Mouse (Mus musculus): ENCODE measurements around the gene Cmtm8. TPM values are rescaled to one million over a fixed set of nuclear protein-coding genes. Genes with fewer than 3 reads are reported as not detected.
A peak's percentile ranks its signal among the peaks of the same experiment; 100 is the strongest.

Cmtm8 gene
- total RNA-seq, 2 experiments from 2014 or later = 2.8 to 3.7 TPM

DNA sequence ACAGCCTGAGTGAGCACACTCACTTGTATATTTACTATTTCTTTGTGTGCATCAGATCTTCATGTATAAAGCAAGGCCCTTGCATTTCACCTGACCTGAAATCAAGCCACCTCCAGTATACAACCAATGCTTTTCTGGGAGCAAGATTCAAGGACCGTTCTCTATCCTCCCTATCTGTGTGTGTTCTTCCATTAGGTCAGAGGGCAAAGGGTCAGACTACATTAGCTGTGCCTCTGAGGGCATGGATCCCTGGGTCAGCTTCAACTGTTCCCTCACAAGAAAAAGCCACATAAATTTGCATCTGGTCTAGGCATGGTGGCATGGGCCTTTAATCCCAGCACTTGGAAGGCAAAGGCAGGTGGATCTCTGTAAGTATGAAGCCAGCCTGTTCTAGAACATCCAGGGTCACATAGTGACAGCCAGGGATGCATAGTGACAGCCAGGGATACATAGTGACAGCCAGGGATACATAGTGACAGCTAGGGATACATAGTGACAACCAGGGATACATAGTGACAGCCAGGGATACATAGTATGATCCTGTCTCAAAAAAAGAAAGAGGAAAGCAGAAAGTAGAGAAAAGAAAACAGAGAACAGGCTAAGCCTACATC is 16.6 kb downstream of the Cmtm8 start:
- intact Hi-C loops (cut with DNase I; ENCODE audit: low total_unique reads) = no loop called here
- DNase-seq = no peak

- intact Hi-C loops (cut with DNase I; ENCODE audit: low total_unique reads) = no loop called here
- DNase-seq = no peak
Observed at GRCm38 (mm10) chr9:114824166-114824565, 19.8 kb downstream of the Cmtm8 start.

- intact Hi-C loops (cut with DNase I; ENCODE audit: low total_unique reads) = no loop called here
- no peak for DNase-seq
Observed at GRCm38 (mm10) chr9:114821548-114822289, 22.2 kb downstream of the Cmtm8 start.

DNA sequence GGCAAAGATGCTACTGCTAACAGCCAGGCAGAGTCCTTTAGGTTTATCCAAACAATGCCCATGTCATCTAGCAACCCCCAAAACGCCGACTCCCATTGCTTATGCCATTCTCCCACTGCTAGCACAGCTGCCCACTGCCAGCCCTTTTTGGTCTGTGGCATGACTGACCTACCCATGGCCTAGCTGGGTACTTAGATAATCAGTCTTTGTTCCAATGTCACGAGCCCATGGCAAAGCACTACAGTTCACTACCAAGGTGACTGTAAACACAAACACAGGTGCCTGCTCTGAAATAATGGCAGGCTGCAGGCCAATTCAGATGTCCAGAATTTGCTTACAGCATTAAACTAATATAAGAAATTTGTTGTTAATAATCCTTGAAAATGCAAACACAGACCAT is 25.0 kb downstream of the Cmtm8 start:
- intact Hi-C loops (cut with DNase I; ENCODE audit: low total_unique reads) = no loop called here

DNA sequence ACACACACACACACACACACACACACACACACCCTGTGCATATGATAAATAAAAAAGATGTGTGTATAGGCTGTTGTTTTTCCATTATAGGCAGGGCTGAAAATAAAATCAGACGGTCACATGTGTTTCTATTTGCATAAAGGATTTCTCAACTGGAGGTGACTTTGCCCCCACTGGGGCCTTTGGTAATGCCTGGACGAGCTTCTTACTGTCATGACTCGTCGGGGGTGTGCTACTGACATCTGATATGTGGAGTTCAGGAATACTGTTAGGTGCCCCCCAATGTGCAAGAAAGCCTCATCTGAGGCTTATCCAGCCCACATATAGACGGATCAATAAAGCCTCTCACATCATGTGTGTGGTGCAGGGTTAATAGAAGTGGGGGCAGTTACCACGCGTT is 26.9 kb downstream of the Cmtm8 start:
- intact Hi-C loops (cut with DNase I; ENCODE audit: low total_unique reads) = no loop called here
- DNase-seq = no peak

More for the DNA sequence above, 25.0 kb downstream of the Cmtm8 start:
- DNase-seq = no peak

DNA sequence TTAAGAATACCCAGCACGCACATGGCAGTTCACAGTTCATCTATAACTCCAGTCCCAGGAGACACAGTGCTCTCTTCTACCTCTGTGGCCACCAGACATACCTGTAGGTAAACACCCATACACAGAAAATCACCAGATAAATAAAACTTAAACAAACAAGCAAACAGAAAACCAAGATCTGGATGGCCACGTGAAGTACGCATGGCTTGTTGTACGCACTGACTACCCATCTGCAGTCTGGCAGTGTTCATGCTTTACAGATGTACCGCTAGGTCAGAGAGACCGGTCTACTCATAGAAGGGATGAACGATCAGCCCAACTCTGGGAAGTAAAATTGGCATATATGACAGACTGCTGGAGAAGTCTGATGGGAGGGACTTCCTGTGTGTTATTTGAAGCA is 27.8 kb downstream of the Cmtm8 start:
- DNase-seq = no peak
- intact Hi-C loops (cut with DNase I; ENCODE audit: low total_unique reads) = no loop called here

DNA sequence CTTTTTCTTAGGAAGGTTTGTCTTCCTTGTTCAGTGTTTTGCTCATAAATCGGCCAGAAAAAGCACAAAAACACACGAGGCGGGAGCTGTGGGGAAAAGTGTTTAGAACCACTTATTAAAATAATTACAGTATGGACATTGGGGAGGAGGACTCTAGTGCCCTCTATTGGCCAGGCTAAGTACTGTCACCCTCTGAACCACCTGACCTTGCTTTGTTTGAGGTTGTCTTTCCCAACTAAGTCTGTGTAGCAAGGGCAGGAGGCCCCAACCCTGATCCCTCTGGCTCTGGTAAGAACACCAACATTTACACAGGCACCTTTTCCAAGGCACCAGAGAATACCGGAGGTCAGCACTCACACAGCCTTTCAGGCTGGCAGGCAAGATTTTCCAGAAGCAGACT is 28.6 kb downstream of the Cmtm8 start:
- DNase-seq = no peak
- intact Hi-C loops (cut with DNase I; ENCODE audit: low total_unique reads) = no loop called here

GRCm38 (mm10) chr9:114812001-114812400 is 32.0 kb downstream of the Cmtm8 start:
- intact Hi-C loops (cut with DNase I; ENCODE audit: low total_unique reads) = no loop called here
- DNase-seq = no peak

DNA sequence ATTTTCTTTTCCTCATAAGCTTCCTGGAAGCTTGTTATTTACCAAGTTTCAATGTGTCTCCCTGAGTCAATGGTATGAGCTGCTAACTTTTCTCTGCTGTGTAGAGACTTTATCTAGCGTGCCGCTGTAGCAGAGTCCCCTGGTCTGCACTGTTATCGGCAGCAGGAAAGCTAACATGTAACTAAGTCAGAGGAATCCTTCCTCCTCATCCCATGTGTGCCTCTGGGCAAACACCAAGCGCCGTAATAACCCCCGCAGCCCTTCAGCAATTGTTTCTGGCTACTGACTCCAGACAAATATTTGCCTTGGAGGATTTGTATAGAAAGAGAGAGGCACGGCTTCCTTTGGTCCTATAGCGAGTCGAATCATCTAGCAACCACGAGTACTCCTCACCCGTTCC is 33.1 kb downstream of the Cmtm8 start:
- intact Hi-C loops (cut with DNase I; ENCODE audit: low total_unique reads) = no loop called here
- no peak for DNase-seq

DNA sequence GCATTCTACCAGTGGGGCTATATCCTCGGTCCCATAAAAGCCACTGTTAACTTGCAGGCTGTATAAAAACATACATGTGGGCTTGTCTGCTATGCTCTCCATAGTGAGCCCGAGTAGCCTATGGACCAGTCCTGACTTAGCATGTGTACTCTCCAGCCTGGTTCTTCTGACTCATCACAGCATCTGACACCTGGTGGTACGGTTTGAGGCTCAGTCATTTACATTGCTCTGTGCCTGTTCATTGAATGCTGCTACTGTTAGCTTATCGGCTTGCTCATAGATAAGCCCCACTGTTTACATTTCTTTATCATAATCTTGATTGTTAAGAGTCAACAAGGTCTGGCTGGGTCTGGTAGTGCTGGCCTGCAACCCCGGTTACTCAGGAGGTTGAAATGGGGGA is 35.3 kb downstream of the Cmtm8 start:
- intact Hi-C loops (cut with DNase I; ENCODE audit: low total_unique reads) = no loop called here

DNA sequence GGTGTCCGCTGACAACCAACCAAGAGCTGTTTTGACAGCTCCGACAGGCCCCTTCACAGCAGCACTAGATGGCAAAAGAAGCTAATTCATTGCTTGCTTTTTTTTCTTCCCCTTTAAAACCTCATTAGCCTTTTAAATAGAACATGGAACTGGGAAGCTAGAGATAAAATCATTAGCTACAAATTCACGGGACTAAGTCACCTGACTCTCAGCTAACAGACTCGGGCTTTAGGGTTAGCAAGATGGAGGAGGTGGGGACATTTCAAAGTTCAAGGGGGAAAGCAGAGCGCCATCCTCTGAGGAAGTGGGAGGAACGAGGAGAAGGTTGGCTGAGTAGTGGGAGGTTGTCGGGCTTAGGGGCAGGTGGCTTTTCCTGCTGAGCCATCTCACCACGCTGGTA is 36.7 kb downstream of the Cmtm8 start:
- no peak for DNase-seq
- intact Hi-C loops (cut with DNase I; ENCODE audit: low total_unique reads) = no loop called here

More for the DNA sequence above, 35.3 kb downstream of the Cmtm8 start:
- DNase-seq = no peak

DNA sequence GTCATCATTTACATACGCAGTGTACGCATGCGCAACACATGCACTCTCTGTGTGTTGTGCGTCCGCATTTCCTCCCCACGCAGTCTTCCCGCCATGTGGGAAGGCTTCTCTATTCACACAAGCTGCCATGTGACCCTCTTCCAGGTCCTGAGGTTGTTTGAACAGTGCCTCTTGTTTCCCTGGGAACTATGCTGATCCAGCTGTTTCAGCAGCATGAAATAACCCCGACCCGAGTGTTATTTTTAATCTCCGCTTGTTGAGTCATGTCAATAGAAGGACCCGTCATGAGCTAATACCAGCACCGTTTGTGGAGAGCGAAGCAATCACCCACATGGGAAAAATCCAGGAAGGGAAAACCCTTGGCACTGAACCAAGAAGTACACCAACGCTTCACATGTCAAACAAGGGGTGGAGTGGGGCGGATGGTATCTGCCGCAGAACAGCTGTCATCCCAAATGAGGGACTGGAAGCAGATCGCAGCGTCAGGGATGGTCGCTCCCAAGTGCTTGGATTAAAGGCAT is 38.7 kb downstream of the Cmtm8 start:
- intact Hi-C loops (cut with DNase I; ENCODE audit: low total_unique reads) = no loop called here
- peak; percentile 35 for DNase-seq

GRCm38 (mm10) chr9:114802191-114802590 is 41.8 kb downstream of the Cmtm8 start:
- intact Hi-C loops (cut with DNase I; ENCODE audit: low total_unique reads) = no loop called here
- peak; percentile 56 for DNase-seq

DNA sequence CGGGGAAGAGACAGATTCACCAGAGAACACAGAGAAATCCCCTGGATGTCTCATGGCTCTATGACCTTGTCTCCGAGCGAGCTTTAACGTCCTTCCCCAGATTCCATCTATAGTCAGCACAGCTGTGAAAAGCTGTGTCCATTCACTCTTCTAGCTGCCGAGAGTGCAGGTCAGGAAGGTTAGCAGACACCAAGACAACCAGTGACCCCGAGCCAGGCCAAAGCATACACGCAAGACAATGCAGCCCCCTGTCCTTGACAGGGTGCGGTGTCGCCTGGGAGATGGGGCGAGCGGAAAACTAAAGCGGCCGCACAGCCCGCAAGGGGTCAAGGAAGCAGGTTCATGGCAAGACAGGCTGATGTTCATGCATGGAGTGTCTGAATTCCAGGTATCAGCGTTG is 42.7 kb downstream of the Cmtm8 start:
- intact Hi-C loops (cut with DNase I; ENCODE audit: low total_unique reads) = no loop called here
- no peak for DNase-seq

DNA sequence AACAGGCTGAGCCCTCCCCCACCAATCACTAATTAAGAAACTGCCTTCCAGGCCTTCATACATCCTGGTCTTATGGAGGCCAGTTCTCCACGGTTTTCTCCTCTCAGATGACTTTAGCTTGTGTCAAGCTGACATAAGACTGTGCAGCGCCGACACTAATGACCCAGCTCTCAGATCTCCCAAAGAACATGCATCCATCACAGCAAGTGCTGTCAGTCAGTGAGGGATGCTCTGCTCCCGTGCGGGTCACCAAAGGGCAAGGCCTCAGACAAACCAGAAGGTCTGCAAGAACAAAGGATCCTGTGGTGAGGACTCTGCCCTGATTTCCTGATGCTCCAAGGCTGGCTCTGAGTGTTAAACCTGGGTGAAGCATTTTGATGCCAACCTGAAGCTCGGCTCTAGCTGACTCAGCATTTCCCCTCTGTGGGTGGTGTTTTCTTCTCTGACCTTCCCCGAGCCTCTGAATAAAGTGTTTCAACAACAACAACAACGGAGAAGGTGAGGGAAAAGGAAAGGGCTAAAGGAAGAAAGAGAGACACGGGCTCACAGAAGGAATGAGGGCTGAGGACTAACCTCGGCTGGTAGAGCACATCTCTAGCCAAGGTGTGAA is 44.4 kb downstream of the Cmtm8 start:
- intact Hi-C loops (cut with DNase I; ENCODE audit: low total_unique reads) = loop anchor here (5.0 kb wide), 2 partner anchors 88 to 158 kb away; no protein-coding TSS in a partner anchor
- no peak for DNase-seq

- intact Hi-C loops (cut with DNase I; ENCODE audit: low total_unique reads) = loop anchor here (5.0 kb wide), 2 partner anchors 88 to 158 kb away; no protein-coding TSS in a partner anchor
- no peak for DNase-seq
Observed at GRCm38 (mm10) chr9:114798845-114799244, 45.1 kb downstream of the Cmtm8 start.

- peak; percentile 88 for DNase-seq
- intact Hi-C loops (cut with DNase I; ENCODE audit: low total_unique reads) = loop anchor here (5.0 kb wide), 2 partner anchors 90 to 160 kb away; no protein-coding TSS in a partner anchor
Observed at GRCm38 (mm10) chr9:114797329-114798004, 46.5 kb downstream of the Cmtm8 start.

GRCm38 (mm10) chr9:114796473-114797050 is 47.4 kb downstream of the Cmtm8 start:
- intact Hi-C loops (cut with DNase I; ENCODE audit: low total_unique reads) = loop anchor here (5.0 kb wide), 2 partner anchors 91 to 161 kb away; no protein-coding TSS in a partner anchor

GRCm38 (mm10) chr9:114794491-114794890 is 49.5 kb downstream of the Cmtm8 start:
- DNase-seq = no peak
- intact Hi-C loops (cut with DNase I; ENCODE audit: low total_unique reads) = loop anchor here (5.0 kb wide), 1 partner anchor 42 kb away; no protein-coding TSS in a partner anchor

More at GRCm38 (mm10) chr9:114796473-114797050, 47.4 kb downstream of the Cmtm8 start:
- DNase-seq = no peak

Data from gastrocnemius, postnatal 14 days (tissue).